Mouse (Mus musculus) layer of hippocampus, adult 18-20 months (tissue): ENCODE data around the gene Scn4b. TPM values are rescaled to one million over a fixed set of nuclear protein-coding genes. Genes with fewer than 3 reads are reported as not detected.

Experiments used
- DNase-seq, 2 experiments: peaks; one replicate each; pipeline ENCODE4 v3.0.0; 2022; ENCODE audit warnings: low spot score in 2 of 2
- total RNA-seq, 2 experiments: library from RNA; stranded (reverse); gene quantifications; 2 replicates each; pipeline ENCODE4 v1.2.3; 2021

Gene Scn4b
- total RNA-seq, 2 experiments from 2014 or later, result 12.9 to 15.5 TPM

GRCm38 (mm10) chr9:45125211-45125610 lies 13.0 kb upstream of the Scn4b start:
- DNase-seq, result no peak

GRCm38 (mm10) chr9:45126941-45127340 lies 11.3 kb upstream of the Scn4b start:
- DNase-seq, result no peak

- DNase-seq, result no peak
Observed at GRCm38 (mm10) chr9:45130119-45130518, 8.1 kb upstream of the Scn4b start.

GRCm38 (mm10) chr9:45133484-45134310 lies 4.5 kb upstream of the Scn4b start:
- no peak for DNase-seq

- DNase-seq, result no peak
Observed at GRCm38 (mm10) chr9:45136442-45137169, 1.6 kb upstream of the Scn4b start.

- DNase-seq, result no peak
Observed at GRCm38 (mm10) chr9:45139082-45139481, 887 bp downstream of the Scn4b start.

GRCm38 (mm10) chr9:45140945-45141344 lies 2.8 kb downstream of the Scn4b start:
- DNase-seq, result no peak

GRCm38 (mm10) chr9:45142686-45143085 lies 4.5 kb downstream of the Scn4b start:
- DNase-seq, result no peak

- peak in 1 of 2 experiments; percentile 32 for DNase-seq
Observed at GRCm38 (mm10) chr9:45145533-45146266, 7.5 kb downstream of the Scn4b start.

- DNase-seq, result peak; percentile 67 to 87
Observed at GRCm38 (mm10) chr9:45146267-45146597, 8.0 kb downstream of the Scn4b start.

GRCm38 (mm10) chr9:45150933-45151332 lies 12.7 kb downstream of the Scn4b start:
- DNase-seq, result no peak

GRCm38 (mm10) chr9:45153361-45153760 lies 15.2 kb downstream of the Scn4b start:
- no peak for DNase-seq

- DNase-seq, result no peak
Observed at GRCm38 (mm10) chr9:45167903-45168302, 29.7 kb downstream of the Scn4b start.

GRCm38 (mm10) chr9:45170150-45170549 lies 32.0 kb downstream of the Scn4b start:
- DNase-seq, result peak in 1 of 2 experiments; percentile 31

GRCm38 (mm10) chr9:45171073-45171610 lies 32.9 kb downstream of the Scn4b start:
- no peak for DNase-seq

GRCm38 (mm10) chr9:45173475-45173874 lies 35.3 kb downstream of the Scn4b start:
- DNase-seq, result no peak

GRCm38 (mm10) chr9:45179282-45179681 lies 41.1 kb downstream of the Scn4b start:
- no peak for DNase-seq

GRCm38 (mm10) chr9:45181770-45182169 lies 43.6 kb downstream of the Scn4b start, which contains the start of gene BC049352:
TSS of gene BC049352 (plus strand) at chr9:45182007.
- no peak for DNase-seq

- no peak for DNase-seq
Observed at GRCm38 (mm10) chr9:45182521-45182920, 44.3 kb downstream of the Scn4b start.

- no peak for DNase-seq
Observed at GRCm38 (mm10) chr9:45183266-45183665, 45.1 kb downstream of the Scn4b start.

- DNase-seq, result peak; percentile 33 to 60
Observed at GRCm38 (mm10) chr9:45185250-45185649, 47.1 kb downstream of the Scn4b start.
